Mouse (Mus musculus) 3134 (cell line): ENCODE measurements around the gene Chst3.
"Not testable (repeated sequence)": the region's sequence is repeated elsewhere in the genome, so short reads cannot be mapped to it uniquely, and the experiment has no call there.

ENCODE experiments used
- DNase-seq: peaks from one replicate; pipeline ENCODE4 v3.0.0-alpha.2; 2011; ENCODE audit warnings: low spot score; ENCODE audit not compliant: insufficient read length; ENCODE audit errors: extremely low read depth

Gene Chst3

DNA sequence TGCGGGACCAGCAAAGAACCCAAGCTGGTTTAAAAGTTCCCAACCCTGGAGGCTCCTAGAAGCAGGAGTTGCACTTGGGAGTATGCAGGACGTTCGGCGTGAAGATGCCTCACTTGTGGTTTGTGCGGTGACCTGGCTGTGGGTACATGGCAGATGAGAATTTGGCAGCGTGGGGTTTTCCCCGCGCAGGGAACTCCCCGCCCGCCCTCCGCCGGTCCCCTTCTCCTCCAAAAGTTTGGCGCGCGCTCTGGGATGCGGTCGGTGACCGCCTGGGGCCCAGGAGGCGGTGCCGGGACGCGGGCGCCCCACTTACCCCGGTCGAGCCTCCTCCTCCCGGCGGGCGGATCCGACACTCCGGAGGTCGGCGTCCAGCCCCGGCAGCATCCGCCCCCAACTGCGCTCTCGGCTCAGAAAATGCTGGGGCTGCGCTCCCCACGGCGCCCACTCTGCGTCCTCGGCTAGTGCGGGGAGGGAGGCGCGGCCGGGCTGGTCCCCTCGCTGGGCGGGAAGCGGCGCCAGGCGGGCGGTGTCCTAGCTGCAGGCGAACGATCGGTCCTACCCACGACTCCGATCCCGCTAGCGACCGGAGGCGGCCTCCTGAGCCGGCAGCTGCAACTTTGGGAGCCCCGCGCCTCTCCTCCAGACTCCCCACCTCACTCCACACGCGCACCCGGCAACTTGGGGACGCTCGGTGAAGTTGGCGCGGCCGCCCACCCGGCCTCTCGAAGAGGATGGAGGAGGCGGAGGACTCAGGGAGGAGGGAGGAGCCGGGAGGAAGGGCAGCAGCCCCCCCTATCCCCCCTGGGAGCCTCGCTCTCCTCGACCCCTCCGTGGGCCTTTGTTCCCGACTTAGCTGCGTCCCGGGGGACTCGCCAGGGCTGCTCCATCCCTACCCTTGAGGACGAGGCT is at the start of gene Chst3:
Gene Chst3 (minus strand): TSS at position 670 of the 909 bp plus-strand sequence.
- DNase-seq: peak; percentile 69

DNA sequence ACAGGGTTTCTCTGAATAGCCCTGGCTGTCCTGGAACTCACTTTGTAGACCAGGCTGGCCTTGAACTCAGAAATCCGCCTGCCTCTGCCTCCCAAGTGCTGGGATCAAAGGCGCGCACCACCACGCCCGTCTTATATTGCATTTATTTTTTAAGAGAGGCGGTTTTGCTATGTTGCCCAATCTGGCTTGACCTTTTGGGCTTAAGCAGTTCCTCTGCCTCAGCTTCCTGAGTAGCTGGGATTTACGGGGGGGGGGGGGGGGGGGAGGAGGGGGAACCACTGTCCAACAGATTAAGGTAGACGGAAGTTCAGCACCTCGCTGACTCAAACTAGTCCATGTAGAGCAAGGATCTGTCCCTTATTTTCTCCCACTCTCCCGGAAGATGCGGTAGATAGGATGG is 49.7 kb upstream of the Chst3 start:
- no peak for DNase-seq

DNA sequence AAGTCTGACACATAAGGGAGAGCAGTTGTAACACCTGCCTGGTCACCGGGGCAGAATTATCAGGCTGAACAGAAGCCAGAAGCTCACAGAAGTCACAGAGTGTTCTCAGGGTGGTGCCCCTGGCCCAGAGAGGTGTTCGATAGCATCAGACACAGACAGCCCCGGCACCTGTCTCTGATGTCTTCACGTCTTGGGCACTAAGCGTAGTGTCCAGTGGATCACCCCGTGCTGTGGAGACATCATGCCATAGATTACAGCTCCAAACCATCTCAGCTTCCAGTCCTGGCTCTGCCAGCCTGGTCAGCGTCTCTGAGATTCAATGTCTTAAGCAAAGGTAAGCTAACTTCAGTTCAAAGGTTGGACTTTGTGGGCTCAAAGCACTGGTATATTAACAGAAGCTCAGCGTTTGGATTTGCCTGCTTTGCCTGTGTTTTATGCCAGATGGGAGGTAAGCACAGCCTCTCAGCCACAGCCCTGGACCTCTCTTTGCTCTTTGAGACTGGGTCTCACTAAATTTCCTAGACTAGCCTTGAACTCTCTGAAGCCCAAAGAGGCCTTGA is 47.9 kb upstream of the Chst3 start:
- no peak for DNase-seq

DNA sequence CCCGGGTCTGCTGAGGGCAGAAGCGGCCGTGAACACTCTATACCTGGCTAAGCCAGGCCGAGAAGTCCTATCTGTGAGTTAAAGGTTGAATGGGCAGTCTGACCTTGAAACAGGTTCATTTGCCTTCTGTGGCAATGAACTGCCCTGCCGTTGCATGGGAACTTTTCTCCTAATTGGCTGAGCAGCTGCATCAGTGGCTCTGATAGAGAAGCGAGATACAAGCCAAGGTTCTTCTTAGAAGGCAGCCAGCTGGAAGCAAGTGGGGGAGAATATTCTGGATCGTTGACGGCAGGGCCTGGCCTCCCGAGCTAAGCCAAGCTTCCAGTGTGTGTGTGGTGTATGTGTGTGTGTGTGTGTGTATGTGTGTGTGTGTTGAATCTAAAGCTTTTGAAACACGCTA is 46.2 kb upstream of the Chst3 start:
- no peak for DNase-seq

DNA sequence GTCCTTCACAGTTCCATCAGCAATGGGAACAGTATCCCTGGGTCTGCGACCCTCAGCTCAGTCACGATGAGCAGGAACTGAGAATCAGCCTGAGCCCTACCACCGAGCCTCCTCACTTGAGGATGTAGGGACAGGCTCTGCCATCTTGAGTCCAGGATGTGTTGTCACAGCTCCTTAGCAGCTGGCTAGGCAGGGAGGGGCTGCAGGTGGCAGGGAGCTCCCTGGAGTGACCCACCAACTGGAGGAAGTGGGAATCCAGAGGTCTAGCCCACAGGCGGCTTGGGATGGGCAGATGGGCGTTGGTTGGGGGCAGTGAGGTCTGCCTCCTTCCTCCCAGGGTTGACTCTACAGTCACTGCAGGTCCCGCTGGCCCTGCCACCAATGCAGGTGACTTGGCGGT is 44.3 kb upstream of the Chst3 start:
- no peak for DNase-seq

DNA sequence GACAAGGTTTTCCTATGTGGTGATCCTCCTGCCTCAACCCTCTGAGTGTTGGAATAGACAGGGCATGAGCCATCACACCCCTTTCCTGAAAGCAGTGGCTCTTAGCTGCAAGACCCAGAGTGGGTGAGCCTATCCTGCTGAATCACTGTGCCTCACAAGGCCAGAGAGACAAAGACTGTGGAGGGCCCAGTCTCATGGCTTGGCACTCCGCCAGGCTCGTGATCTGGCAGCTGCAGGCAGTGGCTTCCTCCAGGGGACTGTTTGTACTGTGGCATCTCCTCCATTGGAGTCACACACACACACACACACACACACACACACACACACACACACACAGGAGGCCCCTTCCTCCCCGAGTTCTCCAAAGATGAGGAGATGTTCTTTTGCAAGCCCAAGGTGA is 43.3 kb upstream of the Chst3 start:
- peak; percentile 65 for DNase-seq

DNA sequence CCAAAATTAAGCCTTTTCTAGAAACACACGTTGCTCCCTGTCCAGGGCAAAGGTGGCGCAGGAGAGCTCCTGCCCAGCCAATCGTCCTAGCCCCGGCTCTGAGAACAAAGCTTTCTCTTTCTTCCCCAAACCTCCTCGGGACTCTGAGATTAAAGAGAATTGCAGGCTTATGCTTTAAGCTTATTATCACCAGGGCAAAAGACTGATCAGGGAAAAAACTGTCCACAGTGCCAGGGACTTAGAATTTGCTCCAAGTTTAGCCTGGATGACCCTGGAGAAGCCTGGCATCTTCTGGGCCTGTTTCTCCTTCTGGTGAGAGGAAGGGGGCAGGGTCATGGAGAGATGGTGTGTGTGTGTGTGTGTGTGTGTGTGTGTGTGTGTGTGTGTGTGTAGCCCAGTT is 42.5 kb upstream of the Chst3 start:
- no peak for DNase-seq

DNA sequence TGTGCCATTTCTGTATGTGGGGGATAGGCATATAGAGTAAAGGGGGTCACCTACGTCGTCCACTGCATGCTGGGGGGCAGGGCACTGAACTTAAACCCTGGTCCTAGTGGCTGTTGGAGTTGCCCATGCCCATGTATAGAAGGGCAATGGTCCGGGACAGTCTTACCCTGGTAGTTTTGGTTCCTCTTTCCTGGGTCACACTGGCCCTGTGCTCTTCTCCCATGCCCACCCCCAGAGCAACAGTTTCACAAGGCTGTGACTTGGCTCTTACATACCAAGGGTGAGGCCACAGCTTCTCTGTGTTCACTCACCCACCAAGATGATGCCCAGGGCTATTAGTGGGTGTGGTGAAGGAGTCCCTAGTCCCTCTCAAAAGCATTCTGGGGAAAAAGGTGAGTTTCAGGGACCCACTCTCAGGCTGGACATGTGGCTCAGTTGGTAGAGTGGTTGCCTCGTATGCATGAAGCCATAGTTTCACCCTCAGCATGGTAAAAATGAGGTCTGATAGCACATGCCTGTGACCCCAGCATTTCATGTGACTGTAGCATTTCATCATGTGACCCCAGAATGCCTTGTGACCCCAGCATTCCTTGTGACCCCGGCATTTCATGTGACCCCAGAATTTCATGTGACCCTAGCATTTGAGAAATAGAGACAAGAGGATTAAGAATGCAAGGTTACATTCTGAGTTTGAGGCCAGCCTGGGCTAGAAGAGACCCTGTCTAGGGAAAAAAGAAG is 41.7 kb upstream of the Chst3 start:
- no peak for DNase-seq

DNA sequence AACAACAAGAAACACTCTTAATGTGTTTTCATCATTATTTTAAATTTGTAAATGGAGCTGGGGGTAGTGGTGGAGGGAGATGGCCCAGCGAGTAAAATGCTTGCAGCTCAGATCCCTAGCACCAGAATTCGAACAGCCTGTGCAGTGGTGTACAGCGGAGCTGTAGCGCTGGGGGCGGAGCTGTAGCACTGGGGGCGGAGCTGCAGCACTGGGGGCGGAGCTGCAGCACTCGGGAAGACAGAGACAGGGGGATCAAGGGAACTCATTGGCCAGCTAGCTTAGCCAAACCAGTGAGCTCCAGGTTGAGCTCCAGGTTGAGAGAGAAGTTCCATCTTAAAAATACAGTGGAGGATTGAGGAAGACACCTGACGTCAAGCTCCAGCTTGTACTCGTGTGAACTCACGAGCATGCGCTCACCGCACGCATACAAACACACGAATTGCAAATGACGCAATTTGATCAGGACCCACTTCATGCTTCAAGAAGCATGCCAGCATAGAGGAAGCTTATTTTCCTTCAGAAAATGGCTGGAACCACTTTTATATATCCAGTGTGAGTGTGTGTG is 38.3 kb upstream of the Chst3 start:
- no peak for DNase-seq

DNA sequence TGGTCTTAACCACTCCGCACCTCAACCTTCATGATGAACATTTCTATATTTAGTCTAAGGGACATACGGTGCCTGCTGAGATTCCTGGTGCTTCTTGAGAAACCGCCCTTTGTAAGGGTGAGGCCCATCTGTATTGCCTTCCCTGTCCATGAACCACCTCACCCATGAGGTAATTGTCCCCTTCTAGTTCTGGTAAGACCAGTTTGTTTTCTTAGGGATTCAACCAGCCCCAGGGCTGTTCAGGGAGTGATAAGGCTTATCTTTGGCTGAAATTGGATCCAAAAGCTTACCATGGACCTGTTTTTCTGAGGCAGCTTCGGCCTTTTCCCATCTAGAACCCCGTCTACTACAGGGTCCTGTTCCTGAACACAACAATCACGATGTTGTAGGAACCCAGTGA is 37.0 kb upstream of the Chst3 start:
- DNase-seq: no peak

DNA sequence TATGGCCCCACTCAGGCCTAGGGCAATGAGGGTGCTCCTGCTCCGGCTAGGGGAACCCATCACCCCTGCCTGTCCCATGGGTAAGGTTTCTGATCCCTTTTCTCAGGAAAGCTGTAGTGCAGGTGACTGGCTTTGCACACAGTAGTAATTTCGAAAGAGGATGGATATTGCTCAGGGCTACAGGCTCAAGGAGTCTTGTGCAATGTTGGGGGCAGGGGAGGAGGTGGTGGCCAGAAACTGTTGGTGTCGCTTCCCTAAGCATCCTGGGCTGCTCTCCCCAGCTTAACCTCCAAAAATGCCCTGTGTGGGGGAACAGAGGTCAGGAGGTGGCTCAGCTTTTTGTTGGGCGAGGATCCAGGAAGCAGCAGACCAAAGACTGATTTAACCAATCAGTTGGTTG is 33.5 kb upstream of the Chst3 start:
- no peak for DNase-seq

DNA sequence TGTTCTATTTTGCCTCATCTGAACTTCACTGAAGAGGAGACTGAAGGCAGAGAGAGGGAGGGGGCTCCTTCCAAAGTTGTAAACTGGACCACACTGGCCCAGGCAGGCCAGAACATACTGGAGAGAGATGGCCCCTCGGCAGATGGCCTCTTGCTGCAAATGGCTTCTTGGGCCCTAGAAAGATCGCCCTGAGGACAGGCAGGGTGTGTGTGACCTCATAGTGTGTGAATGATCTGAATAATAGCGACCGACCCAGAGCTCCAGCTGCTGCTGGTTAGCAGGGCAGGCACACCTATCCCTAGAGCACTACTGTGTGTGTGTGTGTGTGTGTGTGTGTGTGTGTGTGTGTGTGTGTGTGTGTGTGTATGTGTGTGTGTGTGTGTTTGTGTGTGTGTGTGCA is 33.1 kb upstream of the Chst3 start:
- no peak for DNase-seq

DNA sequence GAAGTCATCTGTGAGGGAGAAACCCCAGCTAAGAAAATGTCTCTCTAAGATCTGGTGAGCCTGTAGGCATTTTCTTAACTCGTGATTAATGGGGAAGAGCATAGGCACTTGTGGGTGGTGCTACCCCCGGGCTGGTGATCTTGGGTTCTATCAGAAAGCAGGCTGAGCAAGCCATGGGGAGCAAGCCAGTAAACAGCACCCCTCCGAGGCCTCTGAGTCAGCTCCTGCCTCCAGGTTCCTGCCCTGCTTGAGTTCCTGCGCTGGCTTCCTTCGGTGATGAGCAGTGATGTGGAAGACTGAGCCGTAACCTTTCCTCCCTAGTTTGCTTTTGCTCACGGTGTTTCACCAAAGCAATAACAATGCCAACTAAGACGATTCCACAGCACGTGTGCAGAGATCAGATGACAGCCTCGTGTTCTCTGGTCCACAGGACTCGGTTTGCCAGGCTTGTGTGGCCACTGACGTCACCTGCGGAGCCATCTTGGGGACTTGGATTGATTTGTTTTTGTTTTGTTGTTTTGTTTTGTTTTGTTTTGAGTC is 31.4 kb upstream of the Chst3 start:
- DNase-seq: no peak

DNA sequence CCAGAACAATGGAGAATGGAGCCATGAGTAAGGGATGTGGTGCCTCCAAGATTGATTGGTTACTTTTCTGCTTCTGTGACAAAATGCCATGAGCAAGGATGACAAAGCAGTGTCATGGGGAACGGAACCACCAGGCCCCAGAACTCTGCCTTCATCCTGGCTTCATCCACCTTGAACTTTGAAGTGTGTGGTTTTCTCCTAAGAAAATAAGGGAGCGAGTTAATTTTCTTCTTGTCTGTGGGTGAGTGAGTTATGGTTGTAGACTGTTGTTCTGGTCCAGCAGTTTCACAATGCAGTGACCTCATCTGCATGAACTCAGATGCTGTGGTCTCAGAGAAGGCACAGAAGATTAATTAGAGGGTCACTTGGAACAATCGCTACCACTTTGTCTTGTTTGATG is 29.3 kb upstream of the Chst3 start:
- not testable (repeated sequence) for DNase-seq

DNA sequence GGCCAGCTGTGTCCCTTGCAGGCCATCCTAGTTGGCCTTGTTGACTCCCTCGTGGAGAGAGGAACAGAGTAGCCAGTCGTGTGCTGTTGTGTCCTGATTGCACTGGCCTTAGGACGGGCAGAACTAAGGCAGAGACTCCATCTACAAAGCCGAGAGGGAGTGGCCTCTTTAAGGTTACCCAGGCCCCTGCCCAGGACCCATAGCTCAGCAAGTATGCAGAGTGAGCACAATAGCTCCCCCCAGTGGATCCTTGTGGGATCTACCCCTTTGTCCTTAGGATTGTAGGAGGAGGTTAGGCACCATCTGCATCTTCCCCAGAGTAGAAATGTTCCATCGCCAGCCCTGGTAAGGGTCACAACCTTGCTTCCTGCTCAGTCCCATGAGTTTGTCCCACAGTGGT is 27.5 kb upstream of the Chst3 start:
- no peak for DNase-seq

DNA sequence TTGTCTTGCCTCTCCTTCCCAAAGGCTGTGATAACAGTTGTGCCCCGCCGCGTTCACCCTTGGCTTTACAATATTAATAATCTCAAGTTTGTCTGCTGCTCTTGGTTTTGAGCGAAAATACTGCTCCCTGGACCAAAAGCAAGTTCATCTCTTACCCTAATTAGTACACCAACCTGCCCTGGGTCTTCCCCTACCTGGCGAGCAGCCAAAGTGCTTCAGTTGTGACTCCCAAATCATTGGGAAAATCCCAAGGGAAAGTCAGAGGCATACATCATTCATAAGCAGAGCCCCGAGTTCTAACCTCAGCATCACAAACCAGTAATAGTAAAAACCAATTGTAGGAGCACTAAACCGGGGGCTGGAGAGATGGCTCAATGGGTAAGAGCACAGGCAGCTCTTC is 26.6 kb upstream of the Chst3 start:
- DNase-seq: no peak

DNA sequence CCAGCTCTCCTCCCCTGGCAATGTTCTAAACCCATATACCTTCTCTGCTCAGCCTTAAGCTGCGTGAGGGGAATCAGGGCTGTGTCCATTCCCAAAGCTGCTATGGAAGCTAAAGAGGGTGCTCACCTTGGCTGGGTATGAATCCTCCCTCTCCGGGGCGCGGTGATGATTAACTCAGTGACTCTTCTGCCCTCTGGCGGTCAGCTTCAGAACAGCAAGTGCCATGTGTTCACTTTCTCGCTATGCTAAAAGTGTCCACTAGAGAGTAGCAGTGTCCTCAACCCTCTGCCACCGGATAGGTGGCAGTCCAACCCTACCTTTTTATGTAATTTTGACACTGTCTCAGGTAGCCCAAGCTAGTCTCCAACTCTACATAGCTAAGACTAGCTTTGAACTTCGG is 26.0 kb upstream of the Chst3 start:
- DNase-seq: peak; percentile 44

DNA sequence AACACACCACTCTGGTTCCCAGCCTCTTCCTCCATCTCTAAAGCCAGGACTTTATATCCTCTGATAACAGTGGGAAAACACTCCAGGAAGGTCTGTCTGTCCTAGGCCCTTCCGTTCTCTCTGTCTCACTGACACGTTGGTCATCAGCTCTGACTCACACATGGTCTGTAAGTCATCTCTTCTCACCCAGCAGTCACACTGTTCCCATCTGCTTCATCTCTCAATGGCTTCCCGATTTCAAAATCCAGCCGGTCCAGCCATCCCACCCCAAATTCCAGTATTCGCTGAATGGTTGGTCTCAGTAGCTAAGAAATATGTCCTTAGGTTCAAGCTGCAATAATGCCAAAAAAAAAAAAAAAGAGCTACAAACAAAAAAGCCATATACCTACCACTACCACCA is 24.9 kb upstream of the Chst3 start:
- DNase-seq: no peak

DNA sequence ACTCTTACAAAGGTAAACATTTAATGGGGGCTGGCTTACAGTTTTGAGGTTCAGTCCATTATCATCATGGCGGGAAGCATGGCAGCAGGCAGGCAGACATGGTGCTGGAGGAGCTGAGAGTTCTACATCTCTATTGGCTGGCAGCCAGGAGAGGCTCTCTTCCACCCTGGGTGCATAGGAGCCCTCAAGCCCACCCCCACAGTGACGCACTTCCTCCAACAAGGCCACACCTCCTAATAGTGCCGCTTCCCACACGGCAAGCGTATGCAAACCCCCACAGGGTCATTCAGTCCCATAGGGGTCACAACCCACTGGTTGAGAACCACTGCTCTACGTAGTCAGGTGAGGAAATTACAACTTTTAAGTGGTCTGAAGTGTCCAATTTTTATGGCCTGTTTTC is 21.4 kb upstream of the Chst3 start:
- no peak for DNase-seq

DNA sequence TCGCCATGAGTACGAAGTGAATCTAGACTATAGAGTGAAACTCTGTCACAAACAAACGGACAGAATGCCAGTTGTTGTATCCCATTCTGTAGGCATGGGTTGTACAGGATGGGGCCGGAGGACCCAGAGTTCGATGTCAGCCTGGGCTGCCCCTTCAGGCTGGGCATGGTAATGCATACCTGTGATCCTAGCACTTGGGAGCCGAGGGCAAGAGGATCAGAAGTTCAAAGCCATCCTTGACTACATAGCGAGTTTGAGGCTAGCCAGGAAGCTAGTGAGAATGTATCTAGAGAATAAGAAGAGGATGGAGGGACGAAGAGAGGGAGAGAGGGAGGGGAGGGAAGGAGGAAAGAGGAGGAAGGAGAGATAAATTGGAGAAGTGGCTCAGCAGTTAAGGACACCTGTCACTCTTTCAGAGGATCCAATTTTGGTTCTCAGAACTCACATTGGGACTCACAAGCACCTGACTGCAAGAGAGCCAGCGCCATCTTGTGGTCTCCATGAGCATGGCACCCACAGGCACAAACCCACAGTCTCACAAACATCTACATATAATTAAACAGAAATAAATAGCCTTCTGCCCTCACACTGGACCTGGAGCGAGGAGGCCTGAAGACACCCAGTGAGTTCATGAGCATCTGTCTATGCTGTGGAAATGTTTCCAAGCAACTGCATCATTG is 18.6 kb upstream of the Chst3 start:
- DNase-seq: no peak

DNA sequence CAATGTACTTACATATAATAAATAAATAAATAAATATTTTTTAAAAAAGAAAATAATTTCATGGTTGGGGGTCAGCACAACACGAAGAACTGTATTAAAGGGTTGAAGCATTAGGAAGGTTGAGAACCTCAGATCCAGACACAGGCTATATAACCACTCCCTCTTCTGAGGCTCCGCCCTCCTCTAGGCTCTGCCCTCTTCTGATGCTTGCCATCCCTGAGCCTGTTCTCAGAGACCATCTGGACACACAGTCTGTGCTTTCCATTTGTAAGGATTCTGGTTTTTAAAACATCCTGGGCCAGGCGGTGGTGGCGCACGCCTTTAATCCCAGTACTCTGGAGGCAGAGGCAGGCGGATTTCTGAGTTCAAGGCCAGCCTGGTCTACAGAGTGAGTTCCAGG is 16.8 kb upstream of the Chst3 start:
- DNase-seq: not testable (repeated sequence)
